Mouse (Mus musculus) CD4-positive naive resting alpha-beta T cell, adult 76 days (primary cell): ENCODE measurements around the gene Nhlh1. TPM values are rescaled to one million over a fixed set of nuclear protein-coding genes. Genes with fewer than 3 reads are reported as not detected.

ENCODE experiments used
- total RNA-seq: library from RNA; stranded (reverse); gene quantifications from one replicate; pipeline ENCODE4 v1.2.4, GENCODE M21; 2023

Gene Nhlh1
- total RNA-seq = not detected

DNA sequence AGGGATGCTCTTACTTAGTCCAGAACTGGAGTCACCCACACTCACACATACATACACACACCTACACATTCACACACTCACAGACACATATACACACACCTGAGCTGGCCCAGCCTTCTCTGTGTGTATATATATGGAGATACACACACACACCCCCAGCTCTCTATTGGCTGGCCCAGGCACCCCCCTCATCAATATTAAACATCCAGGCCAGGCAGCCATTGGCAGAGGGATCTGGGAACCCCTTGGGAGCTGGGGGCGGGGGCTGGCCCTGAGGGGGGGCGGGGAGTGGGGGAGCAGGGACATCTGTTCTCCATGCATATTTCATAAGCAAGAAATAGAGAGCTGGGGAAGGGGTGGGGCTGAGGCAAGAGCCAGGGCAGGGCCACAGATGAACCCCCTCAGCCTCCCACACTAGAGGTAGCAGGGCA is at the start of gene Nhlh1:
Nhlh1 (minus strand) TSS at position 83 of the 431 bp plus-strand sequence.

GRCm38 (mm10) chr1:172082101-172082898 is 24.9 kb upstream of the Nhlh1 start, which contains the start of the genes Copa and Ncstn:
Copa (plus strand) TSS chr1:172082529.
Ncstn (minus strand) TSS chr1:172082795.

DNA sequence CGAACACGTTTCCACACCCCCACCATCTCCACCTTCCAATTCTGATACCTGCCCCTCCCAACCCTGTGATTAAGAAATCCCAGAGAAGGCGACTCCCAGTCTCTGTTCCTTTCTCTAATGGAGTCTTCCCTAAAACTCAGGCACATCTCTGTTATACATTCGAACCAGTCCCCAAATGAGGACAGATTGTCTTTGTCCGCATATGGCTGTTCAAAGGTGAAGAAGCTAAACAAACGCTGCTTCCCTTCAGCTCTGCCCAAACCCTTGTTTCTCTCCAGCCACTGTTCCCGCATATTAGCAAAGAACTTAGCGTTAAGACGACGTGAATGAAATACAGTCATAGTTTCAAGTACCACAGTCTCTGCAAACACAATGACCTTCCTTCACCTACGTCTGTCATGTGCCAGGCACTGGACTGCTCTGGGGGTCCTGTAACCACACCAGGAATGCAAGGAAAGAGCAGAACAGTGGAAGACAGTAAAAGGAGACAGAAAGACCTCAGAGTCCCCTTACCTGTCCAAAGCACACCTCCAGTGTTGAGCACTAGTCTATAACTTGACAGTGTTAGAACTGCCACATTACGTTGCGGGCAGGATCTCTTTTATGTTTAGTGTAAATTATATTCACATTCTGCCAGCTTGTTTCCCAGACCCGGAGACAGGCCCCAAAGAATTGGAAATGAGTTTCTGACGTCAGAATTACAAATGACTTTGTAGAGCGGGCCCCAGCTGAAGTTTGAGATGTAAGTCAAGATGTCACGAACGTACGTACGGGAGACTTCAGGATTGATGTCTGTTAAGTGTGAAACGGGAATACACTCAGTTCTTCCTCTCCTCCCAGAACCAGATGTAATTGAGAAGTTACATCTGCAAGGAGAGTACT is 28.7 kb downstream of the Nhlh1 start, which contains the start of gene Vangl2:
Vangl2 (minus strand) TSS at position 51 of the 882 bp plus-strand sequence.

Other genes with a start within 250 kb of the Nhlh1 start
- 110 TPM for gene Cd84, start 217.9 kb downstream of the Nhlh1 start, total RNA-seq
- gene Gm10521, start 161.9 kb downstream of the Nhlh1 start, total RNA-seq = 22.8 TPM
- 101 TPM for gene Slamf6, start 140.1 kb downstream of the Nhlh1 start, total RNA-seq
- gene Vangl2, start 29.1 kb downstream of the Nhlh1 start, total RNA-seq = 1.4 TPM
- gene Copa, start 25.0 kb upstream of the Nhlh1 start, total RNA-seq = 158 TPM
- gene Ncstn, start 25.2 kb upstream of the Nhlh1 start, total RNA-seq = 88.7 TPM
- gene Pex19, start 69.2 kb upstream of the Nhlh1 start, total RNA-seq = 59.1 TPM
- gene Dcaf8, start 90.5 kb upstream of the Nhlh1 start, total RNA-seq = 108 TPM
- gene Pea15a, start 149.2 kb upstream of the Nhlh1 start, total RNA-seq = 57.4 TPM
- not detected for gene Casq1, start 162.3 kb upstream of the Nhlh1 start, total RNA-seq
- not detected for gene Atp1a4, start 200.8 kb upstream of the Nhlh1 start, total RNA-seq
- gene Igsf8, start 204.1 kb upstream of the Nhlh1 start, total RNA-seq = 18.8 TPM
- gene Atp1a2, start 240.5 kb upstream of the Nhlh1 start, total RNA-seq = not detected